Mouse (Mus musculus) cerebellum, adult 2 months (tissue): ENCODE data around the gene Fzd10.

ENCODE experiments used
- CTCF ChIP-seq: fragments of 200-500 bp; IDR thresholded peaks from 2 replicates; pipeline ENCODE4 v1.5.1; 2011; ENCODE audit warnings: low read depth, mild to moderate bottlenecking, control low read depth, low read length, moderate library complexity, borderline replicate concordance; ENCODE audit not compliant: insufficient read depth
- POLR2A ChIP-seq: fragments of 200-500 bp; IDR thresholded peaks from 2 replicates; pipeline ENCODE4 v1.6.1; 2011; ENCODE audit warnings: low read length, control low read depth, borderline replicate concordance; ENCODE audit not compliant: insufficient read depth

DNA sequence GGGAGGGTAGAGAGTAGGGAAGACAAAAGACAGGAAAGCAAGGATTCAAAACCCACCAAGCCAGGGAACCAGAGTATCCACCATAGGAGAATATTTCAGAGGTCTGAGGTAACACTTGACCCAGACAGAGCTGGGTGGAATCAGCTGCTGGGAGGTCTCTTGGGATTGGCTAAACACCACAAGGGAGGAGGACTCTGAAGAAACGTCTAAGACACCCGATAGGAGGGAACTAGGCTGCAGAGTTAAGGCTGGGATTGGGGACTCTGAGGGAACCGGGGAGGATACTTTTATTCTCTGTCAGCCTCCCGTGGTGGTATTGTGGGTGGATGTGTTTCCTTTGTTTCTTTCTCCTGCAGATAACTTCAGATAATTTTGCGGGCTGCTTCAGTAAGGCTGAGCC is 31.7 kb upstream of the Fzd10 start:
- TF ChIP-seq POLR2A (no peak), CTCF (no peak)
